Mouse (Mus musculus): ENCODE measurements around the gene Slc36a3.
"Not testable (repeated sequence)": the region's sequence is repeated elsewhere in the genome, so short reads cannot be mapped to it uniquely, and the experiment has no call there.

Gene Slc36a3

GRCm38 (mm10) chr11:55103229-55103628 is 48.3 kb downstream of the Slc36a3 start:
- DNase-seq, result no peak

- DNase-seq, result no peak
Measured at GRCm38 (mm10) chr11:55102015-55102414, 49.5 kb downstream of the Slc36a3 start.

GRCm38 (mm10) chr11:55099868-55100267 is 51.6 kb downstream of the Slc36a3 start:
- DNase-seq, result no peak

GRCm38 (mm10) chr11:55099019-55099771 is 52.3 kb downstream of the Slc36a3 start:
- DNase-seq, result no peak

- DNase-seq, result no peak
Measured at GRCm38 (mm10) chr11:55098189-55098915, 53.2 kb downstream of the Slc36a3 start.

DNA sequence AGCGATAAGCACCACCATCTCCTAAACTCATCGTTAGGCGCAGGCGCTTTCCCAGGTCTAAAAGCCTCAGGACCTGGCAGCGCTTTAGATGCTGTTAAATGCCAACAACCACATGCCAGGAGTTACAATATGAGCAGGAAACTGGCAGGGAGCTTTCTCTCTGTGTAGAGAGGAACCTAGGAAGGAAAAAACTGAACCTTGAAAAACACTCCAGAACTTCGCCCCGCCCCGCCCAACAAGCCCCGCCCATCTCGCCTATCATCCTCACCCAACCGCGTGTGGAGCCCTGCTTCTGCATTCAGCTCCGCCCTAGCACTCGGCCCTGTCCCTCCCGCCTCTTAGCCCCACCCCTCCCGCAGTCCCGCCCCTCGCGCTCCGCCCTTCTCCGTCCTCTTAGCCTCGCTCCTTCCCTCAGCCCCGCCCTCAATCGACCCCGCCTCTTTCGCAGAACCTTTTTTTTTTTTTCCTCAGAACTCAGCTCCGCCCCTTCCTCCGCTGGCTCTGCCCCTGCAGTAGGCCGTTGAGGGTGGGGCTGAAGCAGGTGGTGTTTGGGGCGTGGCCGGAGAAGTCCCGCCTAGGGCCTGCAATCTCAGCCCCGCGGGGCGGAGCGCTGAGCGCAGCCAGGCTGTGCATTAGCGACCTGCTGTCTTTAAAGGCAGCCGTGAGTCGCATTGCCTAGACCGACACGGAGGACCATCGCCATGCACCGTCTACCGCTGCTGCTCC is 53.9 kb downstream of the Slc36a3 start, which contains the start of gene Gm2a:
TSS of gene Gm2a (plus strand) at position 653 of the 726 bp plus-strand sequence.
- DNase-seq, result peak; percentile 89 to 94

GRCm38 (mm10) chr11:55096731-55097462 is 54.6 kb downstream of the Slc36a3 start:
- DNase-seq, result no peak

DNA sequence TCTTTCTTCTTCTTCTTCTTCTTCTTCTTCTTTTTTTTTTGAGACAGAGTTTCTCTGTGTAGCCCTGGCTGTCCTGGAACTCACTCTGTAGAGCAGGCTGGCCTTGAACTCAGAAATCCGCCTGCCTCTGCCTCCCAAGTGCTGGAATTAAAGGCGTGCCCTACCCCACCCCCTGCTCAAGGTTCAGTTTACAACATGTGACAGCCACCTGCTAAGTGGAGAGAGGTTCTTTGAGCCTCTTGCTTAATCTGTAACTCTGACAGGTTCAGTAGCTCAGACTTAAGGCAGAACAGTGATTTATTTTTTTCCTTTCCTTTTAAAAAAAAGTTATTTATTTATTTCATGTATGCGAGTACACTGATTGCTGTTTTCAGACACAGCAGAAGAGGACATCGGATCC is 55.2 kb downstream of the Slc36a3 start:
- DNase-seq, result not testable (repeated sequence)

DNA sequence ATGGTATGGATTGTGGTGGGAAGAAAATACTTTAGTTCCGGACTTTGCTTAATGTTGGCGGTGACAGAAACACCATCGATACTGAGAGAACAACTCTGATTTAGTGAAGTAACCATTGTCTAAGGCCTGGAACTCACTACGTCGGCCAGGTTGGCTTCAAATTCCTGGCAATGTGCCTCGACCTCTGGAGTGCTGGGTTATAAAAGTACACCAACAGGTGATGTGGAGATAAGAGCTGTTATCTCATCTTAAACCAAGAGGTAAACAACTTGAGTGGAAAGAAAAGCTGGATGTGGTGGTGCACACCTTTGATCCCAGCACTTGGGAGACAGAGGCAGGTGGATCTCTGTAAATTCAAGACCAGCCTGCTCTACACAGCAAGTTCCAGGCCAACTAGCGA is 58.4 kb downstream of the Slc36a3 start:
- DNase-seq, result no peak

GRCm38 (mm10) chr11:55089892-55090291 is 61.6 kb downstream of the Slc36a3 start:
- DNase-seq, result no peak

- peak; percentile 79 to 86 for DNase-seq
Measured at GRCm38 (mm10) chr11:55087006-55087405, 64.5 kb downstream of the Slc36a3 start.

GRCm38 (mm10) chr11:55085396-55085795 is 66.1 kb downstream of the Slc36a3 start:
- peak in 1 of 2 experiments; percentile 14 for DNase-seq

DNA sequence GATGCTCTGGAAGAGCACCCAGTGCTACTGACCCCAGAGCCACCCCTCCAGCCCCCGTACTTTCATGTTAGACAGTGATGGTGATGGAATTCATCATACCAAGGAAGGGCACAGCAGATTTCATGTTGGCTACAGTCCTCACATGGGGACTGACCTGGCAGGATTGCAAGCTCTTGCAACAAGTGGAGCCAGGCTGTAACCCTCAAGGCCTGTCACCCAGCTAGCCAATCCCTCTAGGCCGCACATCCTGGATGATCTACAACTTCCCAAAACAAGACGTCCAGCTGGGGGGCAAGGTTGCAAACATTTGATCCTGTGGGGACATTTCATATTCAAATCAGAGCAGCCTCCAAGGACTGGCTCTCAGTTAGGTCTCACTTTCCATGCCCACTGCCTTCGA is 66.9 kb downstream of the Slc36a3 start:
- DNase-seq, result no peak

DNA sequence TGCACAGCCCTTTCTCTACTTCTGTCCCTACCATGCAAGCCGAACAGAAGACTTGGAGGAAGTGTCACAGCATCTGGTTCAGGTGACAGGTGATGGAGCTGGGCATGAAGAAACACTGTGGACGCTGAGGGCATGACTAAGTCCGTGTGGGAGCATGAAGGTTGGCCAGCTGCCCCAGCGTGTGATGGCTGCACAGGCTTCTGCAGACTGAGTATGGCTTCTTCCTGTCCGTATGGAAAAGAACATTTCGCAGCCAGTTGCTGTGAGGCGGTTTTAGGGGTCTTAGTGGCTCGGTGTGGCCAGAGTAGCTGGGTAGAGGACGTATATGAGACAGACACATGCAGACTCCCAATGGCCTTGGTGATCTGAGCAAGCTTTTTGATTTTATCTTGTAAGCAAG is 70.3 kb downstream of the Slc36a3 start:
- no peak for DNase-seq

- no peak for DNase-seq
Measured at GRCm38 (mm10) chr11:55079180-55079579, 72.3 kb downstream of the Slc36a3 start.

GRCm38 (mm10) chr11:55078502-55078901 is 73.0 kb downstream of the Slc36a3 start:
- DNase-seq, result peak in 1 of 2 experiments; percentile 14

DNA sequence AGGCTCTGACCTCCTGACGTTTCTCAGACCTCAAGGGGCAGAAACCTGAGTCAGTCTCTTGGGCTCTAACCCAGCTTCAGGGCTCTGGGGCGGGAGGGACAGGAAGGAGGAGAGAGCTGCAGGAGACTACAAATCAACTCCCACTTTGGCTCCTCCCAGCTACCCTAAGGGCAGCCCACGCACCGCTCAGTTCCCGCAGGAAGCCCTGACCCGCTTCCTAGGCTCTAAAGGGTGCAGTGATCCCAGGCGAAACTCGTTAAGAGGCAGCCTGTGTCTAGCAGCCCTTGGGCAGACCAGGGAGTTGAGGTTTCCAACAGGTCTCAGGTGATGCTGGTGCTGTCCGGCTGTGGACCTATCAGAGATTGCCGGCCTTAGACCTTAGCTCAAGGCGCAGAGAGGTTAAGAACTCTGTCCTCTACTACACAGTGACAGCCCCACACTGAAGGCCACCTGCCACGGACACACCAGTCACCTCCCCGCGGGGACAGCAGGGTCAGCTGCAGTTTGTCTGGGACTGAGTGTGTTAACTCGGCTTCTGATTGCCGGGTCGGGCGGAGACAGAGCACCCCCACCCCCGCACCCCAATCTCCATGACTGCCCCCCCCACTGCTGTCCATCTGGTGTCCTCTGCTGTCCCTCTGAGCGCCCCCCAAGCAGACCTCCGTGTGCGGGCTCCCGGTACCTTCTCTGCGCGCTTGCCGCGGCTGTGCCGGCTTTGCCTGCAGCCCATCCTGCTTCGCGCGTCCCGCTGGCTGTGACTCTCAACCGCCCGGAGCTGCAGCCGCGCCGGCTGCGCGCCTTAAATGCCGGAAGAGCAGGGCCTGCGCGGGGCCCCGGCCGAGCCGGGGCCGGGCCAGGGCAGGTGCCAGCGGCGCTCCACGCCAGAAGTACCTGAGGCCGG is 73.9 kb downstream of the Slc36a3 start, which contains the start of gene Ccdc69:
TSS of gene Ccdc69 (minus strand) at position 801 of the 901 bp plus-strand sequence.
- DNase-seq, result peak; percentile 55 to 57

DNA sequence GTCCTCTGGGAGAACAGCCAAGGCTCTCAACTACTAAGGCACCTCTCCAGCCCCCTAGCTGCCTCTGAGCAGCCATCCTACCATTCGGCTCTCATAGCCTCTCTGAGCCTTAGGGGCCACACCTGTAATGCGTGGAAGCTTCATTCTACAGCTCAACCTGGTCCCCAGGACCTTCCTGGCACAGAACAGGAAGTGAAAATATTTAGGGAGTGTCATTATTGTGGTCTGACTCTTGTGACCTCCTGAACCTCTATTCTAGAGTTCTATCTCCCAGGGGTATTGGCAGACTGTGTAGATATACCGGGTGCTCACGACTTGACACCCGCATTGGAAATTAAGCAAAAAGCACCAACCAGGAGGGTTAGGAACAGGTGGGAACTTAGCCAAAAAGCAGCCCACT is 75.3 kb downstream of the Slc36a3 start:
- DNase-seq, result no peak

GRCm38 (mm10) chr11:55075602-55076001 is 75.9 kb downstream of the Slc36a3 start:
- DNase-seq, result peak; percentile 70 to 78

All from cerebellum, postnatal 36 days (tissue).